Mouse (Mus musculus) MEL (cell line): ENCODE data around the gene Surf2.
"Not testable (repeated sequence)": the region's sequence is repeated elsewhere in the genome, so short reads cannot be mapped to it uniquely, and the experiment has no call there.

Source experiments
- BHLHE40 ChIP-seq: IDR thresholded peaks from 2 replicates; pipeline ENCODE4 v1.6.1; 2012; ENCODE audit warnings: low read depth, mild to moderate bottlenecking, inconsistent platforms, low read length, improper control_type of control experiment, borderline replicate concordance
- CTCF ChIP-seq, 3 experiments: IDR thresholded peaks in 2 of 3; conservative IDR thresholded peaks in 1 of 3; 2 replicates each; pipeline ENCODE4 v1.5.1; 2011 to 2012; ENCODE audit warnings: low read length in 3 of 3, low read depth in 2 of 3, mild to moderate bottlenecking in 2 of 3, improper control_type of control experiment in 1 of 3, inconsistent platforms in 1 of 3, mixed read lengths in 1 of 3, moderate library complexity in 1 of 3; ENCODE audit not compliant: control insufficient read depth in 1 of 3, insufficient read depth in 1 of 3, poor library complexity in 1 of 3, severe bottlenecking in 1 of 3
- E2F4 ChIP-seq: IDR thresholded peaks from 2 replicates; pipeline ENCODE4 v1.6.1; 2011; ENCODE audit warnings: low read depth, low read length, improper control_type of control experiment, borderline replicate concordance
- ELF1 ChIP-seq: IDR thresholded peaks from 2 replicates; pipeline ENCODE4 v1.6.1; 2014; ENCODE audit warnings: low read depth, mild to moderate bottlenecking, inconsistent platforms, low read length, improper control_type of control experiment, moderate library complexity
- EP300 ChIP-seq, 2 experiments: IDR thresholded peaks; 2 replicates each; pipeline ENCODE4 v1.6.1; 2011; ENCODE audit warnings: improper control_type of control experiment in 2 of 2, low read length in 2 of 2, low read depth in 1 of 2, mild to moderate bottlenecking in 1 of 2
- GABPA ChIP-seq: IDR thresholded peaks from 2 replicates; pipeline ENCODE4 v1.6.1; 2012; ENCODE audit warnings: low read depth, mild to moderate bottlenecking, inconsistent platforms, low read length, improper control_type of control experiment, moderate library complexity
- GATA1 ChIP-seq: IDR thresholded peaks from 2 replicates; pipeline ENCODE4 v1.6.1; 2011; ENCODE audit warnings: low read depth, low read length, improper control_type of control experiment
- JUND ChIP-seq: IDR thresholded peaks from 2 replicates; pipeline ENCODE4 v1.6.1; 2011; ENCODE audit warnings: low read depth, mild to moderate bottlenecking, improper control_type of control experiment, low read length
- MAFK ChIP-seq: IDR thresholded peaks from 2 replicates; pipeline ENCODE4 v1.6.1; 2011; ENCODE audit warnings: low read depth, mild to moderate bottlenecking, low read length, improper control_type of control experiment, borderline replicate concordance
- MAZ ChIP-seq: IDR thresholded peaks from 2 replicates; pipeline ENCODE4 v1.6.1; 2012; ENCODE audit warnings: low read depth, mild to moderate bottlenecking, inconsistent platforms, low read length, improper control_type of control experiment
- POLR2A ChIP-seq, 2 experiments: IDR thresholded peaks; 2 replicates each; pipeline ENCODE4 v1.6.1; 2011 to 2012; ENCODE audit warnings: low read length in 2 of 2, mild to moderate bottlenecking in 2 of 2, control low read depth in 1 of 2, improper control_type of control experiment in 1 of 2, low read depth in 1 of 2, moderate library complexity in 1 of 2; ENCODE audit not compliant: control insufficient read depth in 1 of 2, insufficient read depth in 1 of 2, poor library complexity in 1 of 2
- POLR2AphosphoS5 ChIP-seq: IDR thresholded peaks from 2 replicates; pipeline ENCODE4 v1.6.1; 2012; ENCODE audit warnings: low read depth, borderline replicate concordance, mild to moderate bottlenecking, inconsistent platforms, low read length, moderate library complexity, mixed read lengths

DNA sequence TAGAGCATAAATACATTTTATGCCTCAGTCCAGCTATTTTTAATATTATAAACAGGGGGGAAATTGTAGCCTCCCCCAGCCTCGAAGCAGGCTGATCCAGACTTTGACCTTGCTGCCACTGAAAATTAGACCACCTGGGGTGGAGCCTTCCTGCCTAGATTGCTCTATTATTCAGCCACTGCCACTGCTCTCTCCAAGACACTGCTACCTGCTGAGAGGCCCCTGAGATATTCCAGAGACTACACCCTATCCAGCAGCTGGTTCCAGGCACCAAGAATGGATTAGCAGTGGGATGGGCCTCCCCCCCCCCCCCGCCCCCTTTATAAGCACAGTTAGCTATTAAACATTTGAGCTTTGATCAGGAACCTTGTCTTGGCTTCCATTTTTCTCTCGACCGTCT is 30.0 kb upstream of the Surf2 start:
- not testable (repeated sequence) for TF ChIP-seq POLR2A (IDR thresholded peaks at IDR 0.05; ENCODE audit: control insufficient read depth in 1 of 2, insufficient read depth in 1 of 2, low read depth in 1 of 2, low read length in 2 of 2, poor library complexity in 1 of 2); E2F4; EP300 (IDR thresholded peaks at IDR 0.05; ENCODE audit: low read depth in 1 of 2, low read length in 2 of 2); JUND; GABPA; ELF1; MAFK; MAZ; POLR2AphosphoS5; CTCF (IDR thresholded peaks at IDR 0.05 in 2 of 3, conservative IDR thresholded peaks at IDR 0.05 in 1 of 3; ENCODE audit: control insufficient read depth in 1 of 3, insufficient read depth in 1 of 3, low read depth in 2 of 3, low read length in 3 of 3, poor library complexity in 1 of 3, severe bottlenecking in 1 of 3); GATA1; BHLHE40
